Mouse (Mus musculus): ENCODE data around the gene Asah2. TPM values are rescaled to one million over a fixed set of nuclear protein-coding genes. Genes with fewer than 3 reads are reported as not detected.

Gene Asah2
- polyA plus RNA-seq, 1 experiment: 20.0 TPM

DNA sequence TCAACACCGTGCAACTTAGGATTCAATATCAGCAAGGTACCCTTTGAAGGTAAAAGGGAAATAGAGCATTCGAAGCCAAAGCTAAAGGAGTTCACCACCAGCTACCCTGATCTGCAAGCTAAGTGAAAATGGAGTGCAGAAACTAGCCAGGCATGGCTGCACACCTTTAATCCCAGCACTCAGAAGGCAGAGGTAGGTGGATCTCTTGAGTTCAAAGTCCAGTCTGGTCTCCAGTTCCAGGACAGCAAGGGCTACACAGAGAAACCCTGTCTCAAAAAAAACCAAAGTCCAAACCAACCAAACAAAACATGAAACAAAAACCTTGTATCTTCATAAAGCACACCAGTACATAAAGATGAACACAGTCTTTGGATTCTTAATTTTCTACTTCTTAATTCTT is 11.7 kb upstream of the Asah2 start:
- Histone ChIP-seq H3K27me3 (replicated peaks; ENCODE audit: control insufficient read depth, insufficient read depth, low read length) (no peaks in the 10 kb centered on the region), H3K27ac (ENCODE audit: insufficient read depth, low read depth, low read length) (peak overlapping the region; percentile 59; the same call in 1 of the 2 replicates), H3K36me3 (ENCODE audit: control insufficient read depth, insufficient read depth, low read length) (peaks cover 3% of the 10 kb centered on the region; the same call in 1 of the 2 replicates), H3K4me1 (ENCODE audit: control insufficient read depth, insufficient read depth, low read length) (no peaks in the 10 kb centered on the region; the same call in 1 of the 2 replicates), H3K4me3 (ENCODE audit: insufficient read depth, low read depth, low read length) (no peak overlapping the region)
- DNase-seq: peak; percentile 92
- 50% methylated on average over 2 of the region's 2 CpGs for WGBS
- TF ChIP-seq CTCF (conservative IDR thresholded peaks at IDR 0.05; ENCODE audit: insufficient read depth, insufficient read length, low read depth, low read length): no peak
- no peak for TF ChIP-seq POLR2A (IDR thresholded peaks at IDR 0.05; ENCODE audit: low read depth, low read length)

DNA sequence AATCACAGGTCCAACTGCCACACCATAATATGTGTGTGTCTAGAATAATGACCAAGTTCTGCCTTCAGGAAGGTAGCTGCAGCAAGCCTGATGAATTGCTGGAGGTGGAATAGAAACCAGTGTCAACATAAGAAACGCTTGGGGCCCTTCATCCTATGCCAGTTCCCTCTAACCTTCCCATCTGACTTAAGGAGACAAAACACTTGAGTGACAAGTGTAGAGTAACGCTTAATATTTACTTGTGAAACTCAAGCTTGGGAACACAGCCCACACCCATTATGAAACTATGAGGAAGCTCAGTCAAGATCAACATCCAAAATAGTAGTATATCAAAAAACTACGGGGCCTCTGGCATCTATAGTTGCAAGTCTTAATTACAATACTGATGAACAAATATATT is 10.5 kb upstream of the Asah2 start:
- H3K27me3 ChIP-seq (replicated peaks; ENCODE audit: control insufficient read depth, insufficient read depth, low read length): no peaks in the 10 kb centered on the region
- DNase-seq: no peak
- WGBS: 62% methylated on average over 3 of the region's 3 CpGs
- peaks cover 2% of the 10 kb centered on the region; the same call in 1 of the 2 replicates for H3K36me3 ChIP-seq (ENCODE audit: control insufficient read depth, insufficient read depth, low read length)
- TF ChIP-seq CTCF (conservative IDR thresholded peaks at IDR 0.05; ENCODE audit: insufficient read depth, insufficient read length, low read depth, low read length): no peak
- TF ChIP-seq POLR2A (IDR thresholded peaks at IDR 0.05; ENCODE audit: low read depth, low read length): no peak
- H3K4me3 ChIP-seq (ENCODE audit: insufficient read depth, low read depth, low read length): no peak overlapping the region
- H3K27ac ChIP-seq (ENCODE audit: insufficient read depth, low read depth, low read length): no peak overlapping the region
- H3K4me1 ChIP-seq (ENCODE audit: control insufficient read depth, insufficient read depth, low read length): no peaks in the 10 kb centered on the region; the same call in 1 of the 2 replicates

DNA sequence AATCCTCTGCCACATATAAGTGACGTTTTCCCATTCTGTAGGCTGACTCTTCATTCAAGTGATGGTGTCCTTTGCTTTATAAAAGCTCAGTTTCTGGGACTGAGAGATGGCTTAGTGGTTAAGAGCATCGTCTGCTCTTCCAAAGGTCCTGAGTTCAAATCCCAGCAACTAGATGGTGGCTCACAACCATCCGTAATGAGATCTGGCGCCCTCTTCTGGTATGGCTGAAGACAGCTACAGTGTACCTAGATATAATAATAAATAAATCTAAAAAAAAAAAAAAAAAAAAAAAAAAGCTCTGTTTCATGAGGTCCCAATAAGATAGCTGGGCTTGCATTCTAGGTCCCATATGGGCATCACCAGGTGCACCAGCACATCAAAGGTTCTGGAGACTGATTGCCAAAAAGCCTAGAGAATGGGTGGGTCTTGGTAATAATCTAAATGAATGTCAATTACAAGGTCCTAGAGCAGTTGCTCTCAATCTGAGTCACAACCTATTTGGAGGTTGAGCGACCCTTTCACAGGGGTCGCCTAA is 9.5 kb upstream of the Asah2 start:
- TF ChIP-seq CTCF (conservative IDR thresholded peaks at IDR 0.05; ENCODE audit: insufficient read depth, insufficient read length, low read depth, low read length): no peak; the same call in 1 of the 2 replicates
- no peak for TF ChIP-seq POLR2A (IDR thresholded peaks at IDR 0.05; ENCODE audit: low read depth, low read length)

DNA sequence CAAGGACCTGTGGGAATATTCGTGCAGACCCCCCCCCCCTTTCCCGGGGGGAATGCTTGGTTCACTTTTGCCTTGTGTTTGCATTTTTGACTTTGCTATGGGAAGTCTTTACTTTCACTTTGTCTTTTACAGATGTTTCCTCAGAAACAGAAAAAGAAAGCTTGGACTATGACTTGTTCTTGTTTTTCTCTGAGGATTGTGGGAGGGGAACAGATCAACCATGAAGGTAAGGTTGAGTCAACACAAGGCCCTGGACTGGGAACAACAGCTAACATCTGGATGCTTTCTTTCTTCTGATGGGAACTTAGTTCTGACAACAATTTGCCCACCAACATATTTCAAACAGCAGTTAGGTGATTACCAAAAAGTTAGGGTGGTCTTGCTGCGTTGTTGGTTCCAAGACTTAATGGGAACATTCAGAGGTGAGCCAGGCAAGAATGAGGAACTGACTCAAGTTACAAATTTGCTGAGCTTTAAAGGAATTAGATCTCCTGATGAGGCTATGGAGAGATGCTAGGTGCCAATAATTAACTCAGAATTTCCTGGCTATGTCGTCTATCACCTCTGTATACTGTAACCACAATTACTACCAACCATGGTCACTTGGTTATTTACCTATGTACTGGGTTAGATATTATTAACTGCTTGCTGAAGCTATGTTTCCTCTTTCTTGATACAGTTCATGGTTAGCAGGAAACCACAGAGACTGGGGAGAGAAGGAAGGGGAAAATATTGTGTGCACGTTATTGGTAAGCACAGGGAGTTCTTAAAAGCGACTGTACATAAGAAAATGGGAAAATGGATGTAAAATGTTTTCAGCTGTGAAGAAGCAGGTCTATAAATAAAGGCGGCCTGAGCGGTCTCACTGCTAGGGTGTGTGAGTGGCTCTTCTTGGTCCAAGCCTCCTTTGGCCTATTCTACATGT is 4.1 kb upstream of the Asah2 start:
- Histone ChIP-seq H3K4me3 (ENCODE audit: insufficient read depth, low read depth, low read length) (no peak overlapping the region), H3K36me3 (ENCODE audit: control insufficient read depth, insufficient read depth, low read length) (no peaks in the 10 kb centered on the region), H3K4me1 (ENCODE audit: control insufficient read depth, insufficient read depth, low read length) (peaks cover 12% of the 10 kb centered on the region), H3K27me3 (replicated peaks; ENCODE audit: control insufficient read depth, insufficient read depth, low read length) (no peaks in the 10 kb centered on the region), H3K27ac (ENCODE audit: insufficient read depth, low read depth, low read length) (peak overlapping the region; percentile 85; the same call in 1 of the 2 replicates)
- no peak for TF ChIP-seq CTCF (conservative IDR thresholded peaks at IDR 0.05; ENCODE audit: insufficient read depth, insufficient read length, low read depth, low read length)
- no peak for TF ChIP-seq POLR2A (IDR thresholded peaks at IDR 0.05; ENCODE audit: low read depth, low read length)
- 49% methylated on average over 8 of the region's 8 CpGs for WGBS
- DNase-seq: peak; percentile 55

More for the DNA sequence above, 9.5 kb upstream of the Asah2 start:
- Histone ChIP-seq H3K36me3 (ENCODE audit: control insufficient read depth, insufficient read depth, low read length) (peaks cover 2% of the 10 kb centered on the region; the same call in 1 of the 2 replicates), H3K4me3 (ENCODE audit: insufficient read depth, low read depth, low read length) (no peak overlapping the region), H3K27ac (ENCODE audit: insufficient read depth, low read depth, low read length) (no peak overlapping the region), H3K27me3 (replicated peaks; ENCODE audit: control insufficient read depth, insufficient read depth, low read length) (no peaks in the 10 kb centered on the region), H3K4me1 (ENCODE audit: control insufficient read depth, insufficient read depth, low read length) (peaks cover 2% of the 10 kb centered on the region; the same call in 1 of the 2 replicates)
- no peak for DNase-seq
- WGBS: 92% methylated on average over 6 of the region's 6 CpGs

DNA sequence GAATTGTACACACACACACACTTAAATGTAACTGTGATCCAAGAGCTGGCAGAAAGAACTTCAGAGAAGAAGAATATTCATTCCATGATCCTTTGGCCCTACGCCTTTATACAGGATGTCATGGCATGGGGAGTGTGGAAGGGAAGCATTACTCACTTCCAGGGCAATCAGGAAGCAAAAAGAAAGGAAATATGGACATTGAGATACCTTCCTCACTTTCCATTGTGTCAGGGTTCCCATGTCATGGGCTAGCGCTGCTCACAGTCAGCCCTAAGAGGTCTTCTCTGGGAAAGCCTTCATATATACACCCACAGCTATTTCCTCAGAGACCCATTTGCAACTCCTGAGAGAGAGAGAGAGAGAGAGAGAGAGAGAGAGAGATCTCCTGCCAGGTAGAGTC is 1.3 kb downstream of the Asah2 start:
- no peak for DNase-seq
- Histone ChIP-seq H3K4me1 (ENCODE audit: control insufficient read depth, insufficient read depth, low read length) (peaks cover 8% of the 10 kb centered on the region), H3K27ac (ENCODE audit: insufficient read depth, low read depth, low read length) (peak overlapping the region; percentile 1; the same call in 1 of the 2 replicates), H3K36me3 (ENCODE audit: control insufficient read depth, insufficient read depth, low read length) (no peaks in the 10 kb centered on the region), H3K27me3 (replicated peaks; ENCODE audit: control insufficient read depth, insufficient read depth, low read length) (no peaks in the 10 kb centered on the region), H3K4me3 (ENCODE audit: insufficient read depth, low read depth, low read length) (no peak overlapping the region)
- 76% methylated on average over 2 of the region's 2 CpGs for WGBS
- TF ChIP-seq CTCF (conservative IDR thresholded peaks at IDR 0.05; ENCODE audit: insufficient read depth, insufficient read length, low read depth, low read length) (no peak), POLR2A (IDR thresholded peaks at IDR 0.05; ENCODE audit: low read depth, low read length) (no peak)

DNA sequence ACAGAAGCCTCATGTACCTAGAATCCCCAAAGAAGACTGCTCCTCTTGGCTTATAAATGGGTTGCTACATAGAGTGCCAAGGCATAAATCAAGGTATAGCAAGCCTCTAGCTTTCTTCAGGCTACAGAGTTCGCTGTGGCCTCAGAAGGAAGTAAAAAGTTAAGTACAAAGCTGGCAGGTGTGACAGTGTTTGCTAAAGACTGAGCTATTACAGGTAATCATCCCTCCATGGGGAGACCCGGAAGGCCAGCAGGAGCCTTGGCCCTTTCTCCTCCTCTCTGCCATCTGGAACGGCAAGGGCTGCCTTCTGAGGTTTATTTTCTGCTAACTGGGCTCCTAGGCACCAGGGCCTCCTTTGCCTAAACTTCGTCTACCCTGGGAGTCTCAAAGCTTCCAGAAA is 3.8 kb downstream of the Asah2 start:
- Histone ChIP-seq H3K27me3 (replicated peaks; ENCODE audit: control insufficient read depth, insufficient read depth, low read length) (no peaks in the 10 kb centered on the region), H3K4me1 (ENCODE audit: control insufficient read depth, insufficient read depth, low read length) (peaks cover 4% of the 10 kb centered on the region; the same call in 1 of the 2 replicates), H3K4me3 (ENCODE audit: insufficient read depth, low read depth, low read length) (no peak overlapping the region), H3K27ac (ENCODE audit: insufficient read depth, low read depth, low read length) (no peak overlapping the region), H3K36me3 (ENCODE audit: control insufficient read depth, insufficient read depth, low read length) (no peaks in the 10 kb centered on the region)
- WGBS: 85% methylated on average over 4 of the region's 4 CpGs
- DNase-seq: no peak
- TF ChIP-seq CTCF (conservative IDR thresholded peaks at IDR 0.05; ENCODE audit: insufficient read depth, insufficient read length, low read depth, low read length): no peak
- TF ChIP-seq POLR2A (IDR thresholded peaks at IDR 0.05; ENCODE audit: low read depth, low read length): no peak

DNA sequence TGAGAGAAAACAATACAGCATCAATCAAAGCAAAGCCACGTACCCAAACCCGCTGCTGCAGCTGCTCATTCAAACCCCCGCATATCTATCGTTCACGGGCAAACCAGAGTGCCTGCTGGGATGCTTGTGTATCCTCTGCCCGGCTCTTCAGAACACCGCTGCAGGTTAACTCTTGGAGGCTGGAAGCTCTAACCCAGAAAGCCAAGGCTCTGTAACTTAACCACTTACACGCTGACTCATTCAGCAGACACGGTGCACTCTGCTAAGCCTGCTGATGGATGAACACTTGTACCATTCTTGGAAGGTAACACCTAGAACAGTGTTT is 5.1 kb downstream of the Asah2 start:
- H3K4me1 ChIP-seq (ENCODE audit: control insufficient read depth, insufficient read depth, low read length): peaks cover 4% of the 10 kb centered on the region; the same call in 1 of the 2 replicates
- H3K27me3 ChIP-seq (replicated peaks; ENCODE audit: control insufficient read depth, insufficient read depth, low read length): no peaks in the 10 kb centered on the region
- whole genome bisulfite sequencing: 41% methylated on average over 9 of the region's 9 CpGs
- DNase-seq: no peak
- TF ChIP-seq CTCF (conservative IDR thresholded peaks at IDR 0.05; ENCODE audit: insufficient read depth, insufficient read length, low read depth, low read length) (no peak), POLR2A (IDR thresholded peaks at IDR 0.05; ENCODE audit: low read depth, low read length) (no peak)
- H3K36me3 ChIP-seq (ENCODE audit: control insufficient read depth, insufficient read depth, low read length): no peaks in the 10 kb centered on the region
- H3K27ac ChIP-seq (ENCODE audit: insufficient read depth, low read depth, low read length): no peak overlapping the region
- H3K4me3 ChIP-seq (ENCODE audit: insufficient read depth, low read depth, low read length): no peak overlapping the region
